Mouse (Mus musculus) skeletal muscle tissue, adult 2 months (tissue): ENCODE data around the gene H2-Ke6.
A peak's percentile ranks its signal among the peaks of the same experiment; 100 is the strongest.
"Not testable (repeated sequence)": the region's sequence is repeated elsewhere in the genome, so short reads cannot be mapped to it uniquely, and the experiment has no call there.

Source experiments
- DNase-seq: peaks from one replicate; pipeline ENCODE4 v3.0.0-alpha.2; 2012; ENCODE audit warnings: low read depth, low spot score

H2-Ke6 gene

DNA sequence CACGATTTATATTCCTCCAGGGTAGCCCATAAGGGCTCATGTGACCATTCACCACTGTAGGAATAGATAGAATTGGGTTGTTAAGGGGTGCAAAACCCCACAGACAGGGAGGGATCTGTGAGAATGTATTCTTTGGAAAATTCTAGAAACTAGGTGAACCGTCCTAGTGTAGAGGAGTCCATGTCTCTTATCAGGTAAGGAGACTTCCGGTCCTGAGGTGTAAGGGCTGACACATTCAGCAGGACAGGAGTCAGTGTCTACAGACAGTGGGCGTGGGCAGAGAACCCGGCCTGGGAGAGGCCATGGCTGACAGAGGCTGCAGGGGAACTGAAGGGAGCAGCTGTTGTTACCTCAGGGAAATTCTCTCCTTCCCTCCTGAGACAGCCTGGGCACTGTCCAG is 29.2 kb downstream of the H2-Ke6 start:
- not testable (repeated sequence) for DNase-seq

DNA sequence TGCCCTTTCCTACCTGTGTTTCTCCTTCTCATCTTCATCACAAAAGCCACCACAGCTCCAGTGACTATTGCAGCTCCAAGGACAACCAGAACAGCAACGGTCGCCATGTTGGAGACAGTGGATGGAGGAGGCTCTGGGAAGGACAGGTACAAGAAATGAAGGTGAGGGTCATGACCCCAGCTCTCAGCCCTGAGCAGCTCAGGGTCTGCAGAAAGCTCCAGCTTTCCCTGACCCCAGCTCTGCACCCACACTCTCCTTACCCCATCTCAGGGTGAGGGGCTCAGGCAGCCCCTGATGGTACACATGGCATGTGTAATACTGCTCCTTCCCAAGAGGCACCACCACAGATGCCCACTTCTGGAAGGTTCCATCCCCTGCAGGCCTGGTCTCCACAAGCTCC is 30.8 kb downstream of the H2-Ke6 start:
- not testable (repeated sequence) for DNase-seq

DNA sequence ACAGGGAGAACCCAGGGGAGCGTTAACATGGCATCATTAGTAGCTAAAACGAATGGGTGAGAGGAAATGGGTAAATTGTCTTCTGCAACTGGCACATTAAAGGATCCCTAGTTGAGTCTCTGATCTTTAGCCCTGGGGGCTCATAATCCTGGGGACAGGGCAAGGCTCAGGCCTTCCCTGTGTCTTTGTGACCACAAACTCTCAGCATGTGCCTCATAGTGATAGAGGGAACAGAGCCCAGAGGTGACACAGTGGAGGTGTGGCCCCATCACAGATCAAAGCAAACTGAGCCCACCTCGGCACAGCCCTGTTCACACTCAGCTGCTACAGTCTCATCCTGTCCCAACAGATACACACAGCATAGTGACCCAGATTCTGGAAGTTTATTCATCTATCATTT is 32.2 kb downstream of the H2-Ke6 start:
- no peak for DNase-seq

DNA sequence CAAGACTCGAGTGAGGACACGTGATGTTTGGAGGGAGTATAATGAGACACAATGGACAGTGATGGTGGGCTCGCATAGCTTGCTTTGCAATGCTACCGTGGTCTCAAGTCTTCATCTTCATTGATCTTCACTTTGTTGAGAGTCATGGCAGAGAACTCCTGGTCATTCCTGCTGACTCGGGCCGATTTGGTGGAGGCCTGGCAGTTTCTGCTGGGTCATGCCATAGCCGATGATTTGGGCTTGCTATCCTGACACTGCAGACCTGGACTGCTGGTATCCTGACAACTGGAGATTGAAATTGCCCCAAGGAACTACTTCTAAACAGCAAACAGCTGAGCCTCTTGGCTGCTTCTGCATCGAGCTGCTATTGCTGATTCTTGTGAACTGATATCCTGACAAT is 32.9 kb downstream of the H2-Ke6 start:
- no peak for DNase-seq

DNA sequence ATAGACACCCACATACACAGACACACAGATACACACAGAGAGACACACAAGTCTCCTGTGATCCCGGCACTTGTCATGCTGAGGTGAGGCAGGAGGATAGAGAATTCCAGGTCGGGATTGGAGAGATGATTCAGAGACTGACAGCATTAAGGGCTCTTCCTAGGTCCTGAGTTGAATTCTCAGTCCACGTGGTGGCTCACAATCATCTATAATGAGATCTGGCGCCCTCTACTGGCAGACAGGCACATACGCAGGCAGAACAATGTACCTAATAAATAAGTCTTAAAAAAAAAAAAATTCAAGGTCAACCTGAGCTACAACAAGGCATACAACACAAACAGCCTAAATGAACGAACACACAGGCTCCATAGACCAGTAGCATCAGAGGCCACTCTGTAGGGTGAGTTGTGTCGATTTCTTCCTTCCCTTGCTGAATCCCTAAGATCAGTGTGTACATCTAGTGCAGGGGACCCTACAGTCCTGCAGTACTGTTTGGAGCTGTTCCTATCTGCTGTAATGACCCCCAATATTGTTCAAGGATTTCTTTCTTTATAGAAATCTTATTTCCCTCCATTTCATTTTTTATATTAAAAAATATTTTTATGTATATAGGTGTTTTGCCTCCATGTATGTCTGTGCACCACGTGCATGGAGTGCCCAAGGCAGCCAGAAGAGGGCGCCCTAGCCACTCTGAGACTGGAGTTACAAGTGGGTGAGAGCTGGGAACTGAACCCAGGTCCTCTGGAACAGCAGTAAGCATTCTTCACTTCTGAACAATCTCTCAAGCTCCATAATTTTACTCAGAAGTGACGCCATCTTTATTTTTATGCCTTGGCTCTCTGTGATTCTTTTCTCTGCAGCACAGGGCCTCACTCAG is 35.8 kb downstream of the H2-Ke6 start:
- no peak for DNase-seq

DNA sequence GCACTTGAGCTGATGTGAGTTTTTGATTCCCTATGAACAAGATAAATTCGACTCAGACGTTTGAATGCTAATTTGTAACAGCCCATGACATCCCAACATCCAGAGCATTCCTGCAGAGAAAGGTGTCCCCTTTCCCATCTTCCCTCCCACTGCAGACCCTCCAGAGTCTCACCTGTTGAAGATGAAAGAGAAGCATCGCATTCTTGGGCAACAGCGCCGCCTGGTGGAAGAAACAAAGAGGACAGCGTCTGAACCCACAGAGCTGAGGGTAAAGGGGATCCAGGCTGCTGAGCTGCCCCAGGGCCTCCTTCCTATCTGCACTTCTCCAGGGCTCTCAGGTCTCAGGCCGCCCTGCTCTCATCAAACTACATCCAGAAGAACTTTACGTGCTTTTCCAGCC is 45.7 kb downstream of the H2-Ke6 start:
- DNase-seq = not testable (repeated sequence)

DNA sequence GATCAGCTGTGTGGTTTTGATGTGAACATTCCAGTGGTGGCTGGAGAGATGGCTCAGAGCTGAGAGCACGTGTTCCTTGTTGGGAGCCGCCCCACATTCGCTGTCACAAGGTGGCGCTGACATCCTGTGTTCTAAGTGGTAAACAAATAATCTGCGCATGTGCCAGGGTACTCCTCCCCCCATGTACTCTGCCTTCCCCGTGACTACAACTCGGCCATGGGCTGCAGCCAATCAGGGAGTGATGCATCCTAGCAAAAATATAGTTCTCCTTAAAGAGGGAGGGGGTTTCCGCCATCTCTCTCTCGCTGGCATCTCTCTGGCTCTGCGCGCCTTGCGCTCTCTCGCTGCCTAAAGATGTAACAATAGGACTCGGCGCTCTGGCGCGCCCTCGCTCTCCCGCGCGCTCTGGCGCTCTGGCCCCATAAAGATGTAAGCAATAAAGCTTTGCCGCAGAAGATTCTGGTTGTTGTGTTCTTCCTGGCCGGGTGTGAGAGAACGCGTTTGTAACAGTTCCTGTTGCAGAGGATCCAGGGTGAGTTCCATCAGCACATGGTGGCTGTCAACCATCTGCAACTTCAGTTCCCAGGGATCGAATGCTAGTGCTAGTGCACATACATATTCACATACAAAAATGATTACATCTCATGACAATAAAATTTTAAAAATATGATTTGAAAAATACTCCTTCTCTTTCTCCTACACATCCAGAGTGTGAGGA is 46.5 kb downstream of the H2-Ke6 start:
- DNase-seq = peak; percentile 96

DNA sequence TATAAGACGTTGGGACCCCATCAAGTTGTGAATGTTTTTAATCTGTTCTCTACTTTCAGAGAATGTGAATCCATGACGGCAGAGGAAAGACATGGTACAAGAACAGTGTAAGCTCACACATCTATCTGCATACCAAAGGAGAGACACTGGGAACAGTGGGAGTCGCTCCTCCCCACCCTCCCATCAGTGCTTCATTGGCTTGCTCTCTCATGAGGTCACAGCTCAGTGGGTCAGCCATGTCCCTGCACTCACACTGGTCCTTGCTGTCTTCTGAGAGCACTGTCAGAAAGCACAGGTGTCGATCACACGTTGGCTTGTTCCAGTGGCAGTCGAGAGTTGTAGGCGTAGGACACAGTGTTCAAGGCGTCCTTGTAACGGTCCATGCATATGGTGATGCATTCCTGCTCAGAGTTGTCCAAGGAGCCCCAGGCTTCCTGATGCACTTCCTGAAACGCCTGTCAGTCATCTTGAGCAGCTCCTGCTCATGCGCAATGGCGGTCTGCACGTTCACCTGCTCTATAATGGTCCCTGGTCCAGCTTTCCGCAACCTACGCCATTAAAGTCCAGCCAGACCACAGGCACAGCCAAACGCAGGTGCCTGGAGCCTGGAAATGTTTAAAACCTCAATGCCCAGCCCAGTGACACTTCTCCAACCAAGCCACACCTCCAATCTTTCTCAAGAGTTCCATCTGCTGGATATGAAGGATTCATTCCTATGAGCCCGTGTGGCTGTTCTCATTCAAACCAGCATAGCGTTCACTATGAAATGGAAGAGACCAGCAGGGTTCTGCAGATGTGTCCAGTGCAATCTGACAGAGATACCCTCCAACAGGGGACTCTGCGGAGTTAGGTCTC is 47.5 kb downstream of the H2-Ke6 start:
- no peak for DNase-seq

DNA sequence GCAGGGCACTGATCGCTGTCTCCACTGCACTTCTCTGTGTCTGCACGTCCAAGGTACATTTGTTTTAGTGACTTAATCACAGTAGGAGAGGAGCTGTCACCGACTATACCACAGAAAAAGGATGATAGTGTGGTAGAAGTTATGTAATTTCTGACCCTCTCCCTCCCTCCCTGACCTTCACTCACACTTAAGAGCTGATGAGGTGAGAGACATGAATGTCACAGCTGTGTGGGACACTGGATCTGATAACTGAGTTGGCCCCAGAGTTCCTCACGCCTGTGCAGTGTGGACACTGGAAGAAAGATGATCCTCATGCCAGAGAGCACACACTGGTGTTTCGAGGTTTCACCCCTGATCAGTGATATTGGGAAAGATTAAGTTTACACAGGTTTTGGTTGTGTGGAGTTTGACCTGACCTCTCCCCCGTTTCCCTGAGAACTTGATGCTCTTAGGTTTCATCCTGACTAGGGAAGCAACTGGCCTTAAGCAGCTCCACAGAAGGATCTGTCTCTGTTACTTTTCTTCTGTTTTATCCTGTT is 48.3 kb downstream of the H2-Ke6 start:
- DNase-seq = no peak

DNA sequence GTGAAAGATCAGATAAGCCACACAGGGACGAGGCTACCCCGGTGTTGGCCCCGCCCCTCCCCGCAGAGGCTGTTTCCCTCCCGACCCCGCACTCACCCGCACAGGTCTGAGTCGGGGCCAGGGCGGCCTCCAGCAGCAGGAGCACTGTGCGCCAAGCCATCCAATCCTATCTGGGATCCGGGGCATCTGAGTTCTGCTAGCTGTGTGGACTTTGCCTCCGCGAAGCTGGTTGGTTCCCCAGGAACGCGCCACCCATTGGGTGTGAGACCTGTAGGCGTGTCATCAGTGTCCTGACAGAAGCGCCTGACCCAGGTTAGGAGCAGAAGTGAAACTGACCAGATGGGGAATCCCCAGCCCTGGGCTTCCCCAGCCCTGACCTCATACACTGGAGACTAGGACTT is 49.2 kb downstream of the H2-Ke6 start:
- peak; percentile 96 for DNase-seq

DNA sequence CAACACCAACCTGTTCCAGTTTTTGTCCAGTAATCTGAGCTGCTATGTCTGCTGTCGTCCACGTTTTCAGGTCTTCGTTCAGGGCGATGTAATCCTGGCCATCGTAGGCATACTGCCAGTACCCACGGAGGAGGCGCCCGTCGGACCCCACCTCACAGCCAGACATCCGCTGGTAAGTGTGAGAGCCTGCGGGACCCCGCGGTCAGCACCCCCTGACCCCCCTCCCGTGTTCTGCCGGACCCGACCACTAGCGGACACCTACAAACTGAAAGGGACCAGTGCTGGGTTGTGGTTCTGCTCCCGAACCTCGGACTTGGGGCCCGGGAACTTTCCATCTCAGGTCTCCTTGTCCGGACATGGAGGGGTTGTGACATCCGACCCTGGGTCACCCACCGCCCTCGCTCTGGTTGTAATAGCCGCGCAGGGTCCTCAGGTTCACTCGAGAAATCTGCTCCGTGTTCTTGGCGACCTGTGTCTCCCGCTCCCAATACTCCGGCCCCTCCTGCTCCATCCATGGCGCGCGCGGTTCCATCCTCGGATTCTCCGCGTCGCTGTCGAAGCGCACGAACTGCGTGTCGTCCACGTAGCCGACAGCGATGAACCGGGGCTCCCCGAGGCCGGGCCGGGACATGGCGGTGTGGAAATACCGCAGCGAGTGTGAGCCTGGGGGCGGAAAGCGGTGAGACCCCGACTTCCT is 49.9 kb downstream of the H2-Ke6 start:
- no peak for DNase-seq
